Mouse (Mus musculus): ENCODE results near the gene Snrnp35.

DNA sequence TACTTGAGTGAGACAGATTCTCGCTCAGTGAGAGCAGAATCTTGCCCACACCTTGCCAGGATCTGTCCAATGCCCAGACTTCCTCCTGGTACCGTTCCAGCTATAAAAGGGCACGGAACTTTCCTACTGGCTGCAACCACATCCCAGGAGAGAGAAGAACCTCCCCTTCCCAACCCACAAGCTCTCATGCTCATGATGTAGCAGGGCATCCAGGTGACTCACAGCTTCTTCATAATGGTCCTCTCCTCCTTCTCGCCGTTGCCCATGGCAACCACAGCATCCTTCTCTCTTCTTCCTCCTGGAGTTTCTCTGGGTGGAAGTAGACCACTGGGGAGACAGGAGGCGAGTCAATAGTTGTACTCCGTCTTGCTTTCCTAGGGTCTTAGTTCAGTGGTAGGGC is 14.6 kb upstream of the Snrnp35 start:
- TF ChIP-seq POLR2A (IDR thresholded peaks at IDR 0.05; ENCODE audit: borderline replicate concordance, extremely low read depth, low read depth, low read length) = no peak
- no peak for TF ChIP-seq CTCF (IDR thresholded peaks at IDR 0.05; ENCODE audit: insufficient read depth, low read length)
